Mouse (Mus musculus) stomach, embryonic 15.5 days (tissue): ENCODE measurements around the gene Ank2. TPM values are rescaled to one million over a fixed set of nuclear protein-coding genes. Genes with fewer than 3 reads are reported as not detected.

Source experiments
- ATAC-seq: fragments of 200-750 bp; cut with Nextera tagmentation; 2 replicates; pipeline ENCODE4 v1.8.0; 2017; ENCODE audit warnings: low read depth, moderate number of reproducible peaks, moderate TSS enrichment; ENCODE audit not compliant: insufficient read depth, low FRiP score
- H3K27ac ChIP-seq: fragments of 300-500 bp; sonication (generic); 2 replicates; pipeline ENCODE4 v1.5.1; 2015; ENCODE audit warnings: mild to moderate bottlenecking, inconsistent platforms
- H3K27me3 ChIP-seq: fragments of 300-500 bp; sonication (generic); replicated peaks from 2 replicates; pipeline ENCODE4 v1.6.1; 2015; ENCODE audit warnings: inconsistent platforms
- H3K36me3 ChIP-seq: fragments of 300-500 bp; sonication (generic); 2 replicates; pipeline ENCODE4 v1.6.1; 2015; ENCODE audit warnings: inconsistent platforms
- H3K4me1 ChIP-seq: fragments of 300-500 bp; sonication (generic); 2 replicates; pipeline ENCODE4 v1.6.1; 2015; ENCODE audit warnings: inconsistent platforms
- H3K4me2 ChIP-seq: fragments of 300-500 bp; sonication (generic); 2 replicates; pipeline ENCODE4 v1.6.1; 2015; ENCODE audit warnings: mild to moderate bottlenecking, inconsistent platforms
- H3K4me3 ChIP-seq: fragments of 300-500 bp; sonication (generic); replicated peaks from 2 replicates; pipeline ENCODE4 v1.5.1; 2015; ENCODE audit warnings: inconsistent platforms
- H3K9ac ChIP-seq: fragments of 300-500 bp; sonication (generic); 2 replicates; pipeline ENCODE4 v1.6.1; 2015; ENCODE audit warnings: inconsistent platforms
- H3K9me3 ChIP-seq: fragments of 300-500 bp; sonication (generic); 2 replicates; pipeline ENCODE4 v1.6.1; 2016; ENCODE audit warnings: inconsistent platforms
- WGBS: fragments of 180-500 bp; shearing (Covaris S2); methylation state at CpG from one replicate; pipeline ENCODE4 v1.1.7; 2015; 5-methylcytosine and 5-hydroxymethylcytosine counted together
- polyA plus RNA-seq: library from polyadenylated mRNA; unstranded; fragments of >200 nt; fragmentation: Nextera tagmentation; extraction: Ambion mirVana; gene quantifications from 2 replicates; pipeline ENCODE4 v1.2.1, GENCODE M21; 2015

Gene Ank2
- polyA plus RNA-seq, 1 experiment from 2014 or later: 32.2 TPM

DNA sequence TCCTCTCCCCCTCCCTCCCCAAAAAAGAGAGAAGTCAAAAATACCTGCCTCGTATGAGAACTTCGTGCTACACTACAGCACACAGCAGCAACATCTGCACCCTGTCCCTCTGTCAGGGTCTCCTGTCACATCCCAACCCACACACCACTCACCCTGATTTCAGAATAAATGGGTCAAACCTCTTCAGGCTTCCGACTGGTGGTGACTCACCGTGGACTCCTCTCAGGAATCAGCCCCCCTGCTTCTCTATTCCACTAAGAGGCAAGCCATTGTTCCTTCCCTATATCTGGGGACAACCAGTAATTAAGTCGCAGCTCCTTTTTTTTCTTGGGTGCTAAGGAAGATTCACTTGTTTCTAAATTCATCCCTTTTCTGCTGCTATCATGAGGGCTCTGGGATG lies 361.6 kb downstream of the Ank2 start:
- Histone ChIP-seq H3K4me1 (no peaks in the 10 kb centered on the region), H3K9me3 (no peaks in the 10 kb centered on the region), H3K36me3 (no peaks in the 10 kb centered on the region), H3K27ac (no peak overlapping the region), H3K4me2 (no peak overlapping the region), H3K9ac (no peak overlapping the region), H3K4me3 (no peak overlapping the region), H3K27me3 (no peaks in the 10 kb centered on the region)
- no peak for ATAC-seq
- WGBS: 69% methylated on average over 5 of the region's 5 CpGs

DNA sequence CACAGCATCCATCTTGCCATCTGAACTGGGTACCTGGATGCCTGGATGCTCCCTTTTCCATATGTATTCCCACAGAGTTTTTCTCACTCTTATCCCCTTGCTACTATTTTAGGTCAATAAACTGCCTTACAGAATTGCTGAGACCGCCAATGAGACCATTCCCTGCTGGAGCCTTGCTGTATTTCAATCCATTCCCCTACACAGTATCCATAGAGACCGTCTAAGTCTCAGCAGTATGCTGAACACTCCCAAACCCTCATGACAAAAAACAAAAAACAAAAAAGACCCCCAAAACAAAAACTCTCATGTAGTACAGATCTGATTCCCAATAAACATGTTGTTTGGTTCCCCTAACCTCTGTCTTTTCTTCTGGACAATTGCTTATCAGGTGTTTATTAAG lies 365.1 kb downstream of the Ank2 start:
- Histone ChIP-seq H3K27ac (no peak overlapping the region), H3K9ac (no peak overlapping the region), H3K36me3 (no peaks in the 10 kb centered on the region), H3K9me3 (no peaks in the 10 kb centered on the region), H3K4me3 (no peak overlapping the region), H3K27me3 (no peaks in the 10 kb centered on the region), H3K4me1 (no peaks in the 10 kb centered on the region), H3K4me2 (no peak overlapping the region)
- ATAC-seq: no peak
- WGBS: 81% methylated on average over 2 of the region's 2 CpGs

DNA sequence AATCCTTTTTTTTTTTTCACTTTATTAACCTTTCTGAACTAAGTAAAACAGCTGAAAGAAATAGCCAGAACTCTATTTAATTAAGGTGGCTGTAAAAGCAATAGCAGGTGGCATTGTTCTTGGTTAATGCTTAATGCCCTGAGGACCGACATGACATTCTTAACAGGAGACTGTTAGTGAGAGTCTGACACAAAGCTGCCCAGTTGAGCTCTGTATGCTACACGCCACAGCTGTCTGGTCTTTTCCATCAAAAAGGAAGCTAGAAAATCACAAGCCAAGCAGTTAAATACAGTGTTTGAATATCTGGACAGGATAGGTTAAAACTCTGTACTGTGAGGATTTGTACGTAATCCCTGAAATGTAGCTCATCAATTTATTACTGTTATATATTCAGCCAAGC lies 368.1 kb downstream of the Ank2 start:
- Histone ChIP-seq H3K9me3 (no peaks in the 10 kb centered on the region), H3K4me1 (0 out of 2 replicates have a peak, but pooled peaks cover 4% of the 10 kb centered on the region)

DNA sequence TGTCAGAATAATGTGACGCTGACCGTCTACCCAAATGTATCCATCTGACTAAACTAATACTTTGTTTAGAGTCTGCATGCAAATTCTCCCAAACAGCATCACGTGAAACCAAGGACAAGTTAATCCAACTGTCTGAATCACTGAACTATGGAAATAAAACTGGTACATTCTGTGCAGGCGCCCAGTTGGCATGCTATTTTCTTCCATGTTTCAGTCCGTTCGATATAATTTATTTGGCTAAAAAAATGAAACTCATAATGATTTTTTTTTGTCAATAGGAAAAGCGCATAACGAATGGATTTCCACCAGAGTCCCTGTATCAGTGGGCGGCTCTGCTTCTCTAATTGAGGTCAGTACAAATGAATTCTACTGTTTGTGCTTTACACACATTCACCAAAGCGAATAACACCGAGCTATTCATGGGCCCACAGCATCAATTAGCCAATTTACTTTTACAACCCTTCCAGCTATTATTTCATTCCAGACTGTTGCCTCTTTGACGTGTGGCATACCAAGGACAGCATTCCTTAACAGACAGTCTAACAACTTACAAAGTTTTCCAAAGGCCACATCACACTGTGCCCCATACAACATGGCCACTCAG lies 368.9 kb downstream of the Ank2 start:
- H3K27me3 ChIP-seq: no peaks in the 10 kb centered on the region
- H3K4me2 ChIP-seq: no peak overlapping the region
- H3K9ac ChIP-seq: no peak overlapping the region
- no peak overlapping the region for H3K4me3 ChIP-seq
- no peak for ATAC-seq
- 79% methylated on average over 12 of the region's 12 CpGs for WGBS
- no peak overlapping the region for H3K27ac ChIP-seq
- no peaks in the 10 kb centered on the region for H3K36me3 ChIP-seq
- H3K9me3 ChIP-seq: no peaks in the 10 kb centered on the region
- 0 out of 2 replicates have a peak, but pooled peaks cover 4% of the 10 kb centered on the region for H3K4me1 ChIP-seq

More for the DNA sequence above, 368.1 kb downstream of the Ank2 start:
- Histone ChIP-seq H3K9ac (no peak overlapping the region), H3K27ac (no peak overlapping the region), H3K4me2 (no peak overlapping the region), H3K4me3 (no peak overlapping the region), H3K27me3 (no peaks in the 10 kb centered on the region), H3K36me3 (no peaks in the 10 kb centered on the region)
- no peak for ATAC-seq
- 48% methylated on average over 3 of the region's 3 CpGs for WGBS

DNA sequence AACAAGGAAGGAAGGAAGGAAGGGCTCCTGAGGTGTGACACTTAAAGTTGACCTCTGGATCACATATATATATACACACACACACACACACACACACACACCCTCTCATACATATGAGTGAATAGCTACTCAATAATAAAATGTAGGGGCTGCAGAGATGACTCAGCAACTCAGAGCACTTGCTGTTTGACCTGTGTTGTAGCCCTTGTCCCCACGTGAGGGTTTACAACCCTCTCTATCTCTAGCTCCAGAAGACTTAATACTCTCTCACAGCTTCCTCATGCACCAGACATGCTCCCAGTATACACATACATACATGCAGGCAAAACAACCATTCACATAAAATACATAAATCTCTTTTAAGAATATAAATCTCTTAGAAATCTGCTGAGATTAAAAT lies 369.4 kb downstream of the Ank2 start:
- H3K4me2 ChIP-seq: no peak overlapping the region
- ATAC-seq: no peak
- no peak overlapping the region for H3K9ac ChIP-seq
- no peaks in the 10 kb centered on the region for H3K36me3 ChIP-seq
- H3K27me3 ChIP-seq: no peaks in the 10 kb centered on the region
- no peak overlapping the region for H3K27ac ChIP-seq
- no peaks in the 10 kb centered on the region for H3K9me3 ChIP-seq
- H3K4me3 ChIP-seq: no peak overlapping the region
- 50% methylated on average over 1 of the region's 1 CpGs for WGBS
- peaks cover 4% of the 10 kb centered on the region for H3K4me1 ChIP-seq

DNA sequence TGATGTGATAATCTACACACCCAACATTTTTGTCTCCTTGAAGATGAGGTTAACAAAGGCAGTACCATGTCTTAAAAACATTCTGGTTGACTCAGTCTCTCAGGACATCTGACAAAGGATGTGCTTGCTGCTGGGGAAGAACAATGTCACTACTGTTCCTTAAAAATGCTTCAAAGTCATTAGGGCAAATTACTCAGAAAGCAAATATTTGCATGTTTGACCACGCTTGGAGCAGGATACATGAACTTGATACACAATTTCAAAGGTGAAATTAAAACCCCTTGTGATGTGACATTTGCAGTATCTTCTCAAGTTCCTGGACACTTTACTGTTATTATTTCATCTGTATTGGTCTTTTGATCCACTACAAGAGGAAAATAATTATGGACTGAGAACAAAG lies 371.5 kb downstream of the Ank2 start:
- Histone ChIP-seq H3K9ac (no peak overlapping the region), H3K4me1 (peaks cover 12% of the 10 kb centered on the region), H3K4me2 (no peak overlapping the region), H3K27ac (no peak overlapping the region), H3K27me3 (no peaks in the 10 kb centered on the region), H3K36me3 (no peaks in the 10 kb centered on the region), H3K9me3 (no peaks in the 10 kb centered on the region), H3K4me3 (no peak overlapping the region)
- 54% methylated on average over 1 of the region's 1 CpGs for WGBS
- ATAC-seq: no peak

DNA sequence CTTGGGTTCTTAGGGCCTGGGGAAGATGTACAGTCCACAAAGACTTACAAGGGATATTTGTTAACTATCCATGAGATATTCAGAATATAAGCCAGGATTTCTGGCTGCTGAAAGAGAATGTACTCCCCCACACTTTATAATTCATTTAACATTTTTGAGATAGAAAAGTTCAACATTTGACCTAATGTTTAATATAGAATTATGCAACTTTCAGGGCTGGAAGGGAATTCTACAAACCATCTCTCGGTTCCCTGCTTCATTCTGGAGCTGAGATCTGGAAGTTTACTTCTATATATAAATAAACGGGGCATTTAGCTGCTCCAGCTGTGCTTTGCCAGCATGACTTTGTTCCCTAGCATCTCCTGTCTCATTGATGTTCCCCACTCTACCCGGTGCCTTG lies 372.9 kb downstream of the Ank2 start:
- Histone ChIP-seq H3K27me3 (no peaks in the 10 kb centered on the region), H3K9ac (no peak overlapping the region), H3K36me3 (no peaks in the 10 kb centered on the region), H3K27ac (peak overlapping the region; percentile 57), H3K9me3 (no peaks in the 10 kb centered on the region), H3K4me1 (peaks cover 12% of the 10 kb centered on the region), H3K4me2 (no peak overlapping the region), H3K4me3 (no peak overlapping the region)
- 21% methylated on average over 3 of the region's 3 CpGs for WGBS
- ATAC-seq: no peak

DNA sequence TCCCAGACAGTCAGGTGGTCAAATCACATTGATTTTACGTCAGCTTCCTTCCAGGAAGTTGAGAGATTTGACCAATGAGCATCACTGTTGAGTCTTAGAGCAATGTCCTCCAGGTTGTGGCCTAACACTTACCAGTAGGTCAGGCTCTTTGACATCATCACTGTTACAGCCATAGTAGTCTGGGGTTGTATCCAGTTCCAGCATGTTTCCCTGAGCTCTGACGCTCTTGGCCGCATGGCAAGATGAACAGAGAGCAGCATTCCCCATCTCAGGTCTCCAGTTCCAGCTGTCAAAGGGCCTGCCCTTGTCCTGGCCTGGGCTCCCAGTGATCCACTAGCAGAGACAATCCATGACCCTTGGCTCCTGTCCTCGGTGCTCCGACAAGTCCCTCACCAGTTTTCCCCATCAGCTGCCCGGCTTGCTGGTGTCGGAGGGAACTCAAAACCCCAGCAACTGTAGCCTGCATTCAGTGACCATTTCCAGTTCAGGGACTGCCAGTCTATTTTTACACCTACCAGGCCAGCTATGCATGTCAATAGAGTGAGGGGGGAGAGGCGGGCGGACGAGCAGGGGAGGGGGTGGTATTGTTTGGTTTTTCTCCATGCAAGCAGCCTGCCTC lies 374.7 kb downstream of the Ank2 start:
- Histone ChIP-seq H3K4me1 (peaks cover 12% of the 10 kb centered on the region), H3K9ac (no peak overlapping the region), H3K4me3 (no peak overlapping the region), H3K36me3 (no peaks in the 10 kb centered on the region), H3K27me3 (no peaks in the 10 kb centered on the region), H3K4me2 (no peak overlapping the region), H3K27ac (peak overlapping the region; percentile 23; the same call in 1 of the 2 replicates), H3K9me3 (no peaks in the 10 kb centered on the region)
- ATAC-seq: peak; percentile 65; the same call in 1 of the 2 replicates
- 44% methylated on average over 10 of the region's 10 CpGs for WGBS

DNA sequence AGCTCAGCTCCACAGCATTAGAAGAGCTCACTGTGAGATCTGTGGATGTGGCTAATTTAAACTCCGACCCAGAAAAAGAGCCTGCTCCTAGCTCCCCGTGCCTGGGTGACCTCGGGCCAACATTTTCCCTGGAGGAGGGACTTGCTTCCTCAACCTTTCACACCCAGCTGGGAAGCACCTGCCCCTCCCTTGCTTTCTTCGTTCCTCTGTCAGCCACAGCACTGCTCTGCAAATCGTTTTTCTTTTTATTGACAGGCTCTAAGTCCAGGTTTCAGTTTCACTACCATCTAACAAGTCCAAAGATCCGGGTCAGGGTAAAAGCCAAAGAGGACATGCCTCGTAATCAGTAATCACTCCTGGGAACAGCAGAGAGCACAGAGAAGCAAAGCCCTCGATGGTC lies 375.8 kb downstream of the Ank2 start:
- Histone ChIP-seq H3K36me3 (no peaks in the 10 kb centered on the region), H3K4me2 (peak overlapping the region; percentile 39), H3K4me1 (peaks cover 12% of the 10 kb centered on the region), H3K4me3 (0 out of 2 replicates have a peak overlapping the region, but pooled peaks have one; percentile 9), H3K9me3 (no peaks in the 10 kb centered on the region), H3K9ac (no peak overlapping the region), H3K27ac (peak overlapping the region; percentile 48; the same call in 1 of the 2 replicates), H3K27me3 (no peaks in the 10 kb centered on the region)
- peak; percentile 56 for ATAC-seq
- 17% methylated on average over 8 of the region's 8 CpGs for WGBS

DNA sequence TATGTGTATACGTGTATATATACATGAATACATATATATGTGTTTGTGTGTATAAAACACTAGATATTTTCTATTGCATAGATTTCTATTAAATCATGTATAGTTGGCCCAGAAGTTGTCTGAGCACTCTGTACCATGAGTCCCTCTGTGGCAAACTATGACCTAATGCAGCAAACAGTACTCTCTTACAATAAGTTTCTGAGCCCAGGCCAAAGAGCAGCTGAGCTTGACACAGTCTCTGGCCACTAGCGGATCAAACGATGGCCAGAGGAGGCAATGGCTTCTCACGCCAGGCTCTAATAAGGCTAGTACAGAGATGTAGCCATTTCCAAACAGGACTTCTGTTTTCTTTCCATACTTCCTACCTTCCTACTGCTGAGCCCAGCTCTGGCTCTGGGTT lies 380.4 kb downstream of the Ank2 start:
- Histone ChIP-seq H3K4me2 (no peak overlapping the region), H3K4me3 (no peak overlapping the region), H3K4me1 (0 out of 2 replicates have a peak, but pooled peaks cover 3% of the 10 kb centered on the region), H3K9me3 (no peaks in the 10 kb centered on the region), H3K27me3 (no peaks in the 10 kb centered on the region), H3K27ac (no peak overlapping the region), H3K36me3 (no peaks in the 10 kb centered on the region), H3K9ac (no peak overlapping the region)
- WGBS: 83% methylated on average over 4 of the region's 4 CpGs
- ATAC-seq: no peak

DNA sequence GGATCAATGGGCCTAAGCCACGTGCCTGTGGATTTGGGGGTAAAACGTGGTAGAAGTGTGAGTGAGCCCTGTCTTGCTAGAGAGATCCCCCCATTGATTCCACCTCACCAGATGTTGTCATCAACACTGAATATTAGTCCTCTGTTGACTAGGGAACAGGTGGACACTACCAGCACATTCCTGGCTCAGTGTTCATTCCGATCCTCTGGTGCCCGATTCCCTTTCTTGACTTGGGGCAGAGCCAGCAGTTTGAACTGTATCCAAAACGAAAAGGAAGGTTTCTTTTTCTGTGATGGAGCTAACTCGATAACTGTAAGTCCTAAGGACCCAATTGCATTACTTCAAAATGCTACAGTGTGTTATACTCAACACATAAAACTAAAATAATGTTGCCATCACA lies 382.9 kb downstream of the Ank2 start:
- Histone ChIP-seq H3K27ac (no peak overlapping the region), H3K9me3 (no peaks in the 10 kb centered on the region), H3K27me3 (no peaks in the 10 kb centered on the region), H3K36me3 (no peaks in the 10 kb centered on the region), H3K4me2 (no peak overlapping the region), H3K4me1 (no peaks in the 10 kb centered on the region), H3K4me3 (no peak overlapping the region), H3K9ac (no peak overlapping the region)
- WGBS: 73% methylated on average over 6 of the region's 6 CpGs
- ATAC-seq: no peak

DNA sequence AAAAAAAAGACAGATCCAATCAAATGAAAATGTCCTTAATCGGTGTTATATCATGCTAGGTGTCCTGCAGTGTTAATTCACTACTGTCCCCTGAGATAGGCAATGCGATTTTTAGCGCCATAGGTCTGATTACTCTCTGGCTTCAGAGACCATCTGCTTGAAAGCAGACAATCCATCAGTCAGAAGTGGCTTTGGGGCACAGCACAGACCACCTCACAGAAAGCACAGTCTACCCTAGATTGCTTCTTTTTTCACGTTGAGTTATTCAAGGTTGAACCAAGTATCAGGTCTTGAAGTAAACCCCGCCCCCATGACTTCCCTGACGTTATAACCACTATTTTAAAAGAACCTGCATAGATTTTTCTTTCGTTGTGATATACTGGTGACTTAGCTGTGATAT lies 385.9 kb downstream of the Ank2 start:
- Histone ChIP-seq H3K4me3 (no peak overlapping the region), H3K36me3 (no peaks in the 10 kb centered on the region), H3K27ac (no peak overlapping the region), H3K4me2 (no peak overlapping the region), H3K9me3 (no peaks in the 10 kb centered on the region), H3K9ac (no peak overlapping the region), H3K4me1 (no peaks in the 10 kb centered on the region), H3K27me3 (no peaks in the 10 kb centered on the region)
- no peak for ATAC-seq
- WGBS: 81% methylated on average over 7 of the region's 7 CpGs
